Mouse (Mus musculus) hindbrain, embryonic 16.5 days (tissue): Measurements from ENCODE around the gene Ubxn1. TPM values are rescaled to one million over a fixed set of nuclear protein-coding genes. Genes with fewer than 3 reads are reported as not detected.
"Not testable (repeated sequence)": the region's sequence is repeated elsewhere in the genome, so short reads cannot be mapped to it uniquely, and the experiment has no call there.

Experiments used
- ATAC-seq: fragments of 200-750 bp; cut with Nextera tagmentation; 2 replicates; pipeline ENCODE4 v1.8.0; 2017; ENCODE audit warnings: moderate TSS enrichment, moderate library complexity
- H3K27ac ChIP-seq: fragments of 300-500 bp; sonication (generic); 2 replicates; pipeline ENCODE4 v1.5.1; 2014; ENCODE audit warnings: low read depth, mild to moderate bottlenecking, control low read depth, low read length, moderate library complexity
- H3K27me3 ChIP-seq: fragments of 300-500 bp; sonication (generic); replicated peaks from 2 replicates; pipeline ENCODE4 v1.6.1; 2014; ENCODE audit warnings: low read length; ENCODE audit not compliant: control insufficient read depth, insufficient read depth
- H3K36me3 ChIP-seq: fragments of 300-500 bp; sonication (generic); 2 replicates; pipeline ENCODE4 v1.6.1; 2014; ENCODE audit warnings: mild to moderate bottlenecking, low read length, moderate library complexity, mixed read lengths; ENCODE audit not compliant: control insufficient read depth, insufficient read depth
- H3K4me1 ChIP-seq: fragments of 300-500 bp; sonication (generic); 2 replicates; pipeline ENCODE4 v1.6.1; 2014; ENCODE audit warnings: low read depth, low read length; ENCODE audit not compliant: control insufficient read depth, insufficient read depth
- H3K4me2 ChIP-seq: fragments of 300-500 bp; sonication (generic); 2 replicates; pipeline ENCODE4 v1.6.1; 2014; ENCODE audit warnings: mild to moderate bottlenecking, low read length, control low read depth, moderate library complexity
- H3K4me3 ChIP-seq: fragments of 300-500 bp; sonication (generic); 2 replicates; pipeline ENCODE4 v1.5.1; 2014; ENCODE audit warnings: mild to moderate bottlenecking, low read length, control low read depth, moderate library complexity
- H3K9ac ChIP-seq: fragments of 300-500 bp; sonication (generic); 2 replicates; pipeline ENCODE4 v1.6.1; 2014; ENCODE audit warnings: low read depth, mild to moderate bottlenecking, control low read depth, low read length, moderate library complexity
- H3K9me3 ChIP-seq: fragments of 300-500 bp; sonication (generic); 2 replicates; pipeline ENCODE4 v1.6.1; 2014; ENCODE audit warnings: mild to moderate bottlenecking, low read length, moderate library complexity; ENCODE audit not compliant: control insufficient read depth
- WGBS: fragments of 180-500 bp; shearing (Covaris S2); extraction: QIAGEN DNeasy Blood & Tissue Kit; methylation state at CpG from one replicate; pipeline ENCODE4 v1.1.7; 2014; 5-methylcytosine and 5-hydroxymethylcytosine counted together
- polyA plus RNA-seq: library from polyadenylated mRNA; unstranded; fragments of >200 nt; fragmentation: Nextera tagmentation; extraction: Ambion mirVana; gene quantifications from 2 replicates; pipeline ENCODE4 v1.2.1, GENCODE M21; 2015

Ubxn1 gene
- 147 and 151 TPM in 2 replicates for polyA plus RNA-seq

DNA sequence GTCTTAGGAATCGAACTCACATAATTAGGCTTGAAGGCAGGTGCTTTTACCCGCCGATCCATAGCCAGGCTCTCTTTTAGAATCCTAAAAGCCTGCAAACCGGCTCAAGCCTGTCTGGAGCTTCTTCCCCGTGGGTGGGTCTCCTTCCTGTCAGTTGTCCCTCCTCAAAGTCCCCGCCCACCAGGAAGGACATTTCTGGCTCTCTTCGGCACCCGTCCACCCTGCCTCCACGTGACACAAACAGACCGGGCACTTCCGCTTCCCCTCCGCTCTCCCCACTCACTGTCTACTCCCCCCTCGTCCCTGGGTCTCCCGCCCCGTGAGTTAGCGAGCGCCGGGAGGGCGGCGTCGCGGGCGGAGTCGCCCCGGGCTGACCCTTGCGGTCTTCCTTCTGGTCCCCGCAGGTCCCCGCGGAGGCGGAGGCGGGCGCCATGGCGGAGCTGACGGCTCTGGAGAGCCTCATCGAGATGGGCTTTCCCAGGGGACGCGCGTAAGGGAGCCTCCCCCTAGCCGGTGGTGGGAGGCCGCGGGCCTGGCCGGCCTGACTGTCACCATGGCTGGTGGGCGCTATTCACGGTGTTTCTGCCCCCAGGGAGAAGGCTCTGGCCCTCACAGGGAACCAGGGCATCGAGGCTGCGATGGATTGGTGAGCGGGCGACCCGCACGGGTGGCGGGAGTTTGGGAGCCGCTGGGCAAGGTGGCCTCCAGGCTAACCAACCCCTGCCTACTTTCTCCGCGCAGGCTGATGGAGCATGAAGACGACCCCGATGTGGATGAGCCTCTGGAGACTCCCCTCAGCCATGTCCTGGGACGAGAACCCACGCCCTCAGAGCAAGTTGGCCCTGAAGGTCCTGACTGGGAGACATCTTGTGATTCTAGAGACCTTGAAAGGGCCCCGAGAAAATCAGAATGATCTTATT is at the start of gene Ubxn1:
TSS of gene Ubxn1 (plus strand) at position 230 of the 920 bp plus-strand sequence.
- ATAC-seq = peak; percentile 97
- WGBS = 2% methylated on average over 59 of the region's 59 CpGs

DNA sequence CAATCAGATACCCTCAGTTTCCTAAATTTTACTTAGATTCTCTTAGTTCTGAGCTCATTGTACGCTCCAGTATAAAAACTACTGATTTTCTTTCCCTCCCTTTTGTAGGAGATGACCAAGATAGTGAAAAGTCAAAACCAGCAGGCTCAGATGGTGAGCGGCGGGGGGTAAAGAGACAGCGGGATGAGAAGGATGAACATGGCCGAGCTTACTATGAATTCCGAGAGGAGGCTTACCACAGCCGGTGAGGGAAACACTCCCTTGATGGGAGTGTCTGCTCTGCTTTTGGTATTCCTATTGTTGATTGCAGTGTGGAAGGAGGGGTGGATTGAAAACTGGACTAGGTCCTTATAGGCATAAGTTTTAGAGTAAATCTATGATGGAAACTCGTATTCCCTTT is 48.6 kb upstream of the Ubxn1 start:
- Histone ChIP-seq H3K4me2 (peak overlapping the region; percentile 69), H3K36me3 (peaks cover 38% of the 10 kb centered on the region), H3K4me1 (peaks cover 30% of the 10 kb centered on the region), H3K27me3 (no peaks in the 10 kb centered on the region), H3K4me3 (peak overlapping the region; percentile 94), H3K9ac (peak overlapping the region; percentile 50), H3K9me3 (no peaks in the 10 kb centered on the region), H3K27ac (no peak overlapping the region)
- WGBS = 55% methylated on average over 8 of the region's 8 CpGs
- ATAC-seq = no peak

More for the DNA sequence above, at the start of gene Ubxn1:
- H3K27ac ChIP-seq = peak within 1 kb of the TSS; percentile 76
- H3K4me1 ChIP-seq = peaks cover 11% of the 10 kb centered on the region
- H3K9ac ChIP-seq = peak within 1 kb of the TSS; percentile 86
- H3K36me3 ChIP-seq = peaks cover 25% of the 10 kb centered on the region
- no peaks in the 10 kb centered on the region for H3K27me3 ChIP-seq
- H3K4me3 ChIP-seq = peak within 1 kb of the TSS; percentile 75
- H3K9me3 ChIP-seq = no peaks in the 10 kb centered on the region
- H3K4me2 ChIP-seq = peak within 1 kb of the TSS; percentile 81

GRCm38 (mm10) chr19:8829660-8830059 is 41.6 kb upstream of the Ubxn1 start, which contains the start of gene AC129217.1:
TSS of gene AC129217.1 (plus strand) at chr19:8829773.
- WGBS = 84% methylated on average over 8 of the region's 8 CpGs
- Histone ChIP-seq H3K4me2 (no peak within 1 kb of the TSS), H3K27ac (no peak within 1 kb of the TSS), H3K36me3 (peaks cover 69% of the 10 kb centered on the region), H3K4me3 (no peak within 1 kb of the TSS), H3K9me3 (no peaks in the 10 kb centered on the region), H3K4me1 (no peaks in the 10 kb centered on the region), H3K9ac (no peak within 1 kb of the TSS), H3K27me3 (no peaks in the 10 kb centered on the region)
- no peak for ATAC-seq

- WGBS = 78% methylated on average over 8 of the region's 8 CpGs
- H3K4me1 ChIP-seq = no peaks in the 10 kb centered on the region
- no peaks in the 10 kb centered on the region for H3K27me3 ChIP-seq
- H3K36me3 ChIP-seq = peaks cover 61% of the 10 kb centered on the region
- H3K9ac ChIP-seq = no peak overlapping the region
- H3K9me3 ChIP-seq = no peaks in the 10 kb centered on the region
- H3K27ac ChIP-seq = no peak overlapping the region
- no peak for ATAC-seq
- no peak overlapping the region for H3K4me3 ChIP-seq
- H3K4me2 ChIP-seq = no peak overlapping the region
Observed at GRCm38 (mm10) chr19:8830664-8831063, 40.6 kb upstream of the Ubxn1 start.

- Histone ChIP-seq H3K9me3 (no peaks in the 10 kb centered on the region), H3K4me3 (no peak overlapping the region), H3K9ac (no peak overlapping the region), H3K27ac (no peak overlapping the region), H3K27me3 (no peaks in the 10 kb centered on the region), H3K36me3 (peaks cover 55% of the 10 kb centered on the region), H3K4me1 (no peaks in the 10 kb centered on the region), H3K4me2 (no peak overlapping the region)
- ATAC-seq = no peak
- WGBS = 80% methylated on average over 11 of the region's 11 CpGs
Observed at GRCm38 (mm10) chr19:8831262-8831661, 40.0 kb upstream of the Ubxn1 start.

GRCm38 (mm10) chr19:8832971-8833370 is 38.3 kb upstream of the Ubxn1 start:
- no peak overlapping the region for H3K4me2 ChIP-seq
- ATAC-seq = no peak
- H3K4me1 ChIP-seq = no peaks in the 10 kb centered on the region
- no peak overlapping the region for H3K4me3 ChIP-seq
- no peak overlapping the region for H3K27ac ChIP-seq
- H3K9ac ChIP-seq = no peak overlapping the region
- 90% methylated on average over 4 of the region's 4 CpGs for WGBS
- no peaks in the 10 kb centered on the region for H3K27me3 ChIP-seq
- H3K36me3 ChIP-seq = peaks cover 43% of the 10 kb centered on the region
- no peaks in the 10 kb centered on the region for H3K9me3 ChIP-seq

- not testable (repeated sequence) for H3K9ac ChIP-seq, H3K4me1 ChIP-seq, H3K4me3 ChIP-seq, H3K27ac ChIP-seq, H3K9me3 ChIP-seq, H3K4me2 ChIP-seq, ATAC-seq, H3K27me3 ChIP-seq
- peaks cover 20% of the 10 kb centered on the region for H3K36me3 ChIP-seq
- WGBS = 97% methylated on average over 10 of the region's 10 CpGs
Observed at GRCm38 (mm10) chr19:8836327-8836726, 35.0 kb upstream of the Ubxn1 start.

- Histone ChIP-seq H3K27me3 (no peaks in the 10 kb centered on the region), H3K27ac (peak within 1 kb of the TSS; percentile 97), H3K36me3 (peaks cover 12% of the 10 kb centered on the region), H3K9me3 (no peaks in the 10 kb centered on the region), H3K4me2 (peak within 1 kb of the TSS; percentile 89), H3K4me1 (peaks cover 10% of the 10 kb centered on the region), H3K4me3 (peak within 1 kb of the TSS; percentile 55), H3K9ac (peak within 1 kb of the TSS; percentile 75)
- under 1% methylated on average over 38 of the region's 38 CpGs for WGBS
- ATAC-seq = peak; percentile 73
Observed at GRCm38 (mm10) chr19:8837251-8837791, 34.0 kb upstream of the Ubxn1 start, which contains the start of gene Bscl2. TSS of gene Bscl2 (plus strand) at chr19:8837467.
